Mouse (Mus musculus) cerebellum, adult 2 months (tissue): ENCODE measurements at regions not wholly inside any gene's neighbourhood (a gene's known extent, or its start where the extent isn't known, plus 50 kb on each side); places are given as distances from the start of the nearest gene placed in this dataset.

Experiments
- CTCF ChIP-seq: fragments of 200-500 bp; IDR thresholded peaks from 2 replicates; pipeline ENCODE4 v1.5.1; 2011; ENCODE audit warnings: low read depth, mild to moderate bottlenecking, control low read depth, low read length, moderate library complexity, borderline replicate concordance; ENCODE audit not compliant: insufficient read depth
- POLR2A ChIP-seq: fragments of 200-500 bp; IDR thresholded peaks from 2 replicates; pipeline ENCODE4 v1.6.1; 2011; ENCODE audit warnings: low read length, control low read depth, borderline replicate concordance; ENCODE audit not compliant: insufficient read depth

- TF ChIP-seq POLR2A (no peak), CTCF (no peak)
Measured at GRCm38 (mm10) chr3:31375678-31376077, 65.5 kb upstream of the Slc7a14 start.
